Mouse (Mus musculus): ENCODE data around the gene Bdh1. TPM values are rescaled to one million over a fixed set of nuclear protein-coding genes. Genes with fewer than 3 reads are reported as not detected.
"Not testable (repeated sequence)": the region's sequence is repeated elsewhere in the genome, so short reads cannot be mapped to it uniquely, and the experiment has no call there.

The Bdh1 gene
- 1.9 and 2.0 TPM in 2 replicates for polyA plus RNA-seq (2015; fragmentation: Nextera tagmentation; extraction: Ambion mirVana)

DNA sequence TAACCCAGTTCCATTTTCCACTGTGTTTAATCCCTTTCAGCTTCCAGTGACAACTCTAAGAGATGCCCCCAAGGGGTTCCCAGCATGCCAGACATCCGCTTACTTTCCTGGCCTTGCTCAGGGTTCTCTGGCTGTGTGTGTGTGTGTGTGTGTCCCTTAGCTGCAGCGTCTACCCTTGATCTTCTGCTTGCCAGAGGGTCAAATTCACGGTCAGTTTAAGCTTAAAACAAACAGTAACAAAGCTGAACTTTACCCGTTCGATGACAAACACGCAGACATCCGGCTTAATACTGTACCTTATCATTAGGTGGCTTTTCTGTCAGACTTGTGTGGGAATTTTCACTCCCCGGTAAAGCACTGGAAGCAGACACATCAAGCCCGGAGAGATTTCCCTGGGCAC lies at the start of gene Bdh1:
Gene Bdh1, plus strand, starts transcription at position 281 of the 400 bp plus-strand sequence.
- TF ChIP-seq EP300 (IDR thresholded peaks at IDR 0.05) = no peak
- TF ChIP-seq CTCF (IDR thresholded peaks at IDR 0.05) = no peak
- Histone ChIP-seq H3K4me1 (ENCODE audit: insufficient read depth, low read depth, low read length) (no peaks in the 10 kb centered on the region), H3K27me3 (replicated peaks; ENCODE audit: insufficient read depth, low read length) (0 out of 2 replicates have a peak, but pooled peaks cover 3% of the 10 kb centered on the region), H3K9ac (replicated peaks; ENCODE audit: low read depth) (no peak within 1 kb of the TSS), H3K36me3 (ENCODE audit: insufficient read depth, low read length) (no peaks in the 10 kb centered on the region), H3K9me3 (ENCODE audit: low read length) (no peaks in the 10 kb centered on the region), H3K27ac (ENCODE audit: low read length) (no peak within 1 kb of the TSS), H3K4me2 (replicated peaks; ENCODE audit: low read depth, low read length) (no peak within 1 kb of the TSS), H3K4me3 (ENCODE audit: low read depth, low read length) (no peak within 1 kb of the TSS)
- WGBS = 67% methylated on average over 9 of the region's 9 CpGs
- ATAC-seq = no peak
- DNase-seq (ENCODE audit: low spot score) = no peak

DNA sequence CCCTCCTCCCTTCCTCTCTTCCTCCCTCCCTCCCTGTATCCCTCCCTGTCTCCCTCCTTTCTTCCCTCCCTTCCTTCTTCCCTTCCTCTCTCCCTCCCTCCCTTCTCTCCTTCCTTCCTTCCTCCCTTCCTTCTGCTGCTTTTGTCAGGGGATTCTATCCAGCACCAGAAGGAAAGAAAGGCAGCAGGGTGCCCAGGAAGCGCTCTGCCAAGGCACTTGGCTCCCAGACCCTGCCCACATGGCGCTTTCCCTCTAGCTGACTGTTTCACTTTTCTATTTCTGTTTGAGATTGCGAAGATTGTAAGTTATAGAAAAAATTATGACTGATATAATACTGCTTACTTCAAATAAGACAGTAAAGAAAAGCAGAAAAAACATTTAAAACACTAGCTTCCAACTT lies 49.8 kb upstream of the Bdh1 start:
- not testable (repeated sequence) for H3K27me3 ChIP-seq (replicated peaks; ENCODE audit: insufficient read depth, low read length); H3K4me3 ChIP-seq (ENCODE audit: low read depth, low read length); H3K9ac ChIP-seq (replicated peaks; ENCODE audit: low read depth); DNase-seq (ENCODE audit: low spot score); ATAC-seq; H3K27ac ChIP-seq (ENCODE audit: low read length); H3K4me2 ChIP-seq (replicated peaks; ENCODE audit: low read depth, low read length); H3K36me3 ChIP-seq (ENCODE audit: insufficient read depth, low read length); H3K4me1 ChIP-seq (ENCODE audit: insufficient read depth, low read depth, low read length); H3K9me3 ChIP-seq (ENCODE audit: low read length)
- WGBS = 81% methylated on average over 3 of the region's 3 CpGs

DNA sequence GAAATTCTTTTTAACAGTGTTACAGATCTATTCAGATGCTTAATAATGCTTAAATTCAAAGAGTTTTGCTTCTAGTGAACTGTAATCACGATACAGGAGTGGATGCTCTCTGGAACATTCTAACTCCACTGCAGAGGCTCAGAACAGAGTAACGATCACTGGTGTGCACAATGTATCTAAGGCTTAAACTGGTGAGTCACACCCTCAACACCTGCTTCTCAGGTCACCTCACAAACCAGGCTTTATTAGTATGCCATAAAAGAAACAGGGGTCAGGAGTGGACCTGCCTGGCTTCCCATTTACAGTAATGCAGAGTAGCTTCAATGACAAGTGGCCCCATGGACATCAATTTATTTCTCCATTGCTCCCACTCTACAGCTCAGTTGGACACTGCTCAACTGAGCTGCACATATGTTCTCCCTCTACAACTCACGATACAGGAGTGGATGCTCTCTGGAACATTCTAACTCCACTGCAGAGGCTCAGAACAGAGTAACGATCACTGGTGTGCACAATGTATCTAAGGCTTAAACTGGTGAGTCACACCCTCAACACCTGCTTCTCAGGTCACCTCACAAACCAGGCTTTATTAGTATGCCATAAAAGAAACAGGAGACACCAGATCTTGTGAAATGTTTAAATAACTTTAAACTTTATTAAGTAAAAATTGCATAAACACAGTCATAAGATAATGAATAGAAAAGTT lies 46.0 kb upstream of the Bdh1 start:
- H3K27ac ChIP-seq (ENCODE audit: low read length); H3K4me1 ChIP-seq (ENCODE audit: insufficient read depth, low read depth, low read length); H3K4me3 ChIP-seq (ENCODE audit: low read depth, low read length); H3K9ac ChIP-seq (replicated peaks; ENCODE audit: low read depth); H3K27me3 ChIP-seq (replicated peaks; ENCODE audit: insufficient read depth, low read length); H3K4me2 ChIP-seq (replicated peaks; ENCODE audit: low read depth, low read length); H3K9me3 ChIP-seq (ENCODE audit: low read length); DNase-seq (ENCODE audit: low spot score); H3K36me3 ChIP-seq (ENCODE audit: insufficient read depth, low read length); ATAC-seq: not testable (repeated sequence)
- 76% methylated on average over 4 of the region's 4 CpGs for WGBS

GRCm38 (mm10) chr16:31388269-31388668 lies 33.8 kb upstream of the Bdh1 start:
- WGBS = 81% methylated on average over 3 of the region's 3 CpGs
- H3K27me3 ChIP-seq (replicated peaks; ENCODE audit: insufficient read depth, low read length); H3K4me1 ChIP-seq (ENCODE audit: insufficient read depth, low read depth, low read length); H3K4me3 ChIP-seq (ENCODE audit: low read depth, low read length); H3K9me3 ChIP-seq (ENCODE audit: low read length); H3K9ac ChIP-seq (replicated peaks; ENCODE audit: low read depth); H3K27ac ChIP-seq (ENCODE audit: low read length); H3K4me2 ChIP-seq (replicated peaks; ENCODE audit: low read depth, low read length); DNase-seq (ENCODE audit: low spot score); ATAC-seq; H3K36me3 ChIP-seq (ENCODE audit: insufficient read depth, low read length): not testable (repeated sequence)

GRCm38 (mm10) chr16:31399231-31399630 lies 22.8 kb upstream of the Bdh1 start:
- no peak for ATAC-seq
- TF ChIP-seq CTCF (IDR thresholded peaks at IDR 0.05) (no peak), EP300 (IDR thresholded peaks at IDR 0.05) (no peak)
- Histone ChIP-seq H3K4me1 (ENCODE audit: insufficient read depth, low read depth, low read length) (no peaks in the 10 kb centered on the region), H3K9ac (replicated peaks; ENCODE audit: low read depth) (no peak overlapping the region), H3K27me3 (replicated peaks; ENCODE audit: insufficient read depth, low read length) (no peaks in the 10 kb centered on the region), H3K27ac (ENCODE audit: low read length) (no peak overlapping the region), H3K36me3 (ENCODE audit: insufficient read depth, low read length) (no peaks in the 10 kb centered on the region), H3K9me3 (ENCODE audit: low read length) (no peaks in the 10 kb centered on the region), H3K4me3 (ENCODE audit: low read depth, low read length) (no peak overlapping the region), H3K4me2 (replicated peaks; ENCODE audit: low read depth, low read length) (no peak overlapping the region)
- DNase-seq (ENCODE audit: low spot score) = no peak
- WGBS = 62% methylated on average over 2 of the region's 2 CpGs

- ATAC-seq (no peak), DNase-seq (ENCODE audit: low spot score) (no peak)
- no peak overlapping the region for H3K4me3 ChIP-seq (ENCODE audit: low read depth, low read length)
- WGBS = 86% methylated on average over 11 of the region's 11 CpGs
- no peaks in the 10 kb centered on the region for H3K27me3 ChIP-seq (replicated peaks; ENCODE audit: insufficient read depth, low read length)
- TF ChIP-seq EP300 (IDR thresholded peaks at IDR 0.05) = no peak
- TF ChIP-seq CTCF (IDR thresholded peaks at IDR 0.05) = no peak
- no peaks in the 10 kb centered on the region for H3K4me1 ChIP-seq (ENCODE audit: insufficient read depth, low read depth, low read length)
- no peak overlapping the region for H3K4me2 ChIP-seq (replicated peaks; ENCODE audit: low read depth, low read length)
- H3K9me3 ChIP-seq (ENCODE audit: low read length) = no peaks in the 10 kb centered on the region
- no peak overlapping the region for H3K9ac ChIP-seq (replicated peaks; ENCODE audit: low read depth)
- H3K36me3 ChIP-seq (ENCODE audit: insufficient read depth, low read length) = no peaks in the 10 kb centered on the region
- H3K27ac ChIP-seq (ENCODE audit: low read length) = no peak overlapping the region
Observed at GRCm38 (mm10) chr16:31400908-31401692, 21.0 kb upstream of the Bdh1 start.

All from lung, postnatal 0 days (tissue).